Mouse (Mus musculus) liver, adult 2 months (tissue): Measurements from ENCODE around the gene Stk32c.

ENCODE experiments used
- CTCF ChIP-seq: fragments of 200-500 bp; IDR thresholded peaks from 2 replicates; pipeline ENCODE4 v1.5.1; 2011; ENCODE audit warnings: low read depth, low read length, control low read depth
- POLR2A ChIP-seq: fragments of 200-500 bp; IDR thresholded peaks from 2 replicates; pipeline ENCODE4 v1.6.1; 2011; ENCODE audit warnings: low read length, control low read depth; ENCODE audit not compliant: insufficient read depth; ENCODE audit errors: extremely low read depth

GRCm38 (mm10) chr7:139224070-139224469, 11.0 kb upstream of the Stk32c start:
- TF ChIP-seq CTCF (no peak), POLR2A (no peak)
